Mouse (Mus musculus): ENCODE results near the gene Nufip1. TPM values are rescaled to one million over a fixed set of nuclear protein-coding genes. Genes with fewer than 3 reads are reported as not detected.

The Nufip1 gene
- 13.8 and 20.6 TPM in 2 replicates for total RNA-seq (2012; rRNA removed)

DNA sequence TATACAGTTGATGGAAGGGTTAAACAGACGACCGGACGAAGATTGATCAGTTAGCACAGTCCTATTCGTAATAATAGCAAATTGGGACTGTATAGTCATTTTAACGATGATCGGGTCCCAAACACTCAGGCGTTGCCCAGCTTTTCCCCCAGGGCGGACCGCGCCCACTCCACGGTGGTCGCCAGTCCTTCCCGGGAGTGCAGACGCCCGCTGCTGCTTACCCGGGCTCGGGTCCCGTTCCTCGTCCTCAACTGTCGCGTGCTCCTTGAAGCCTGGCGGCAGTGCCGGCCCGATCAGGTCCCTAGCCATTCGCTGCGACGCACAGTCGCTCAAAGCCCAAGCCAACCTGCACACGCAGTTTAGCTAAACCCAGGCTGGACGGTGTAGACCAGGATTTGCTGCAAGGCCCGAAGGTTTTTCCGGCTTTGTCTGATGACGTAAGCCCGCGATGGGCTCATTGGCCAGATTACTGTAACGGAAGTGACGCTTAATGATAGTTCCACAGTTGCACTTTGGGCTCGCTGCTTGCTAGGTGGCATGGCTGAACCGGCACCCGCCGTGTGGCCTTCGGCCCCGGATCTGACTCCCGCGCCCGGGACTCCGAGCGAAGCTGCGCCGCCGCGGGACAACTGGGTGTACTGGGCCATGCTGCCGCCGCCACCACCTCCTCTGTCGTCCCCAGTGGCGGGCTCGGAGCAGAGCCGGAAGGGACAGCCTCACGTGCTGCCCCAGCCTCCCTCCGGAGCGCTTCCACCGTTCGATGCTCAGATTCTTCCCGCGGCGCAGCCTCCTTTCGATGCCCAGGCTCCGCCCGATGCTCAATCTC, at the start of gene Nufip1, which contains the start of gene Gpalpp1:
Gene Nufip1 (plus strand): TSS at position 496 of the 826 bp plus-strand sequence.
Gene Gpalpp1 (minus strand): TSS at position 365 of the 826 bp plus-strand sequence.
- Histone ChIP-seq H3K36me3 (ENCODE audit: control insufficient read depth, insufficient read depth, low read length, poor library complexity, severe bottlenecking) (peaks cover 16% of the 10 kb centered on the region), H3K9me3 (ENCODE audit: control insufficient read depth, insufficient read depth, low read depth, low read length) (no peaks in the 10 kb centered on the region), H3K9ac (ENCODE audit: insufficient read depth, low read depth, low read length, poor library complexity, severe bottlenecking) (peak within 1 kb of the TSS; percentile 98), H3K27ac (ENCODE audit: insufficient read depth, low read depth, low read length, poor library complexity, severe bottlenecking) (peak within 1 kb of the TSS; percentile 70), H3K4me3 (ENCODE audit: insufficient read depth in 1 of 2, low read depth in 1 of 2, low read length in 2 of 2, poor library complexity in 1 of 2, severe bottlenecking in 1 of 2) (peak within 1 kb of the TSS; percentile 94 to 95), H3K4me1 (ENCODE audit: control insufficient read depth in 2 of 2, insufficient read depth in 2 of 2, low read length in 2 of 2, poor library complexity in 1 of 2) (peaks cover 0 to 6% of the 10 kb centered on the region in 2 experiments; a peak in 1 of 4 replicates)
- peak; percentile 92 for DNase-seq (ENCODE audit: low read depth, low spot score)
- in situ Hi-C loops (cut with MboI; ENCODE audit: low sequenced_read_pairs in 2 of 2, unreplicated experiment in 2 of 2) = no loop called here
- TF ChIP-seq ZC3H11A (IDR thresholded peaks at IDR 0.05; ENCODE audit: borderline replicate concordance, low read depth, low read length) = 0 out of 2 replicates have a peak, but pooled peaks have one; percentile 5
- TF ChIP-seq CHD2 (IDR thresholded peaks at IDR 0.05; ENCODE audit: low read depth, low read length) = no peak; the same call in 1 of the 2 replicates
- TF ChIP-seq HCFC1 (IDR thresholded peaks at IDR 0.05; ENCODE audit: borderline replicate concordance, insufficient read depth, low read length) = peak; percentile 83
- TF ChIP-seq MAFK (IDR thresholded peaks at IDR 0.05; ENCODE audit: insufficient read depth, low read depth, low read length) = no peak
- TF ChIP-seq ZNF384 (IDR thresholded peaks at IDR 0.05; ENCODE audit: low read depth, low read length) = no peak

DNA sequence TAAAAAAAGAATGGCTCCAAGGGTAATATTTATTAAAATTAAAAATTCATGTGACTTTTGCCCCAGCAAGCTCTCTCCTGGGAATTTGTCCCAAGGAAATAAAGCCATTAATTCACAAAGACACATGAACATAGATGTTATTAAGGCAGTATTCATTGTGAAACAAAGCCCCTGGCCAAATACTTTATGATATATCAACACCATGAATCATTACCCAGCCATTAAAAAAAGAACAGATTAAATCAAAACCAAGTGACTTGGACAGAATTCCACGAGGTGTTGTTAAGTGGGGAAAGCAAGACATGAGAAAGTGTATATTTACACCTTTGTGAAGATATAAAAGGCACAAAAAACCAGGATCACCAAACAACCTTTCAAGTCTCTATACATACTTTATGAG, 43.5 kb upstream of the Nufip1 start:
- in situ Hi-C loops (cut with MboI; ENCODE audit: low sequenced_read_pairs in 2 of 2, unreplicated experiment in 2 of 2) = no loop called here
- H3K27ac ChIP-seq (ENCODE audit: insufficient read depth, low read depth, low read length, poor library complexity, severe bottlenecking) = no peak overlapping the region
- peaks cover 0 to 3% of the 10 kb centered on the region in 2 experiments; a peak in 1 of 4 replicates for H3K4me1 ChIP-seq (ENCODE audit: control insufficient read depth in 2 of 2, insufficient read depth in 2 of 2, low read length in 2 of 2, poor library complexity in 1 of 2)
- no peaks in the 10 kb centered on the region for H3K36me3 ChIP-seq (ENCODE audit: control insufficient read depth, insufficient read depth, low read length, poor library complexity, severe bottlenecking)
- no peak overlapping the region for H3K4me3 ChIP-seq (ENCODE audit: insufficient read depth in 1 of 2, low read depth in 1 of 2, low read length in 2 of 2, poor library complexity in 1 of 2, severe bottlenecking in 1 of 2)
- no peak for DNase-seq (ENCODE audit: low read depth, low spot score)
- H3K9me3 ChIP-seq (ENCODE audit: control insufficient read depth, insufficient read depth, low read depth, low read length) = no peaks in the 10 kb centered on the region
- no peak for TF ChIP-seq ZNF384 (IDR thresholded peaks at IDR 0.05; ENCODE audit: low read depth, low read length)
- no peak for TF ChIP-seq CHD2 (IDR thresholded peaks at IDR 0.05; ENCODE audit: low read depth, low read length)
- no peak for TF ChIP-seq HCFC1 (IDR thresholded peaks at IDR 0.05; ENCODE audit: borderline replicate concordance, insufficient read depth, low read length)
- no peak for TF ChIP-seq ZC3H11A (IDR thresholded peaks at IDR 0.05; ENCODE audit: borderline replicate concordance, low read depth, low read length)
- TF ChIP-seq MAFK (IDR thresholded peaks at IDR 0.05; ENCODE audit: insufficient read depth, low read depth, low read length) = no peak
- H3K9ac ChIP-seq (ENCODE audit: insufficient read depth, low read depth, low read length, poor library complexity, severe bottlenecking) = no peak overlapping the region

DNA sequence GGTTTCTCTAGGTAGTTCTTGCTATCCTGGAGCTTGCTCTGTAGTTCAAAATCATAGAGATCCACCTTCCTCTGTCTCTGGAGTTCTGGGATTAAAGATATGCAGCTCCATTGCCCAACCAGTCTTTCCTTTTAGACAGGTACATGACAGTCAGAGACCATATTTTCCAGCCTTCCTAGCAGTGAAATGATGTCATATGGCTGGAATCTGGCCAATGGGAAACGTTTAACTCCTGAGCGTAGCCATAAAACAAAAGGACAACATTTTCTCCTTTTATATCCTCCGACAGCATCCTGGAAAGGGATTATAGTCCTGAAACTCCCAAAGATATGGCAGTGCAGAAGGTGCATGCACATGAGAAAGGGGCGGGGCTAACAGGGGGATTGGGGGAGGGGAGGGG, 42.4 kb upstream of the Nufip1 start:
- H3K4me3 ChIP-seq (ENCODE audit: insufficient read depth in 1 of 2, low read depth in 1 of 2, low read length in 2 of 2, poor library complexity in 1 of 2, severe bottlenecking in 1 of 2) = no peak overlapping the region
- no peaks in the 10 kb centered on the region for H3K36me3 ChIP-seq (ENCODE audit: control insufficient read depth, insufficient read depth, low read length, poor library complexity, severe bottlenecking)
- no peak for TF ChIP-seq CHD2 (IDR thresholded peaks at IDR 0.05; ENCODE audit: low read depth, low read length)
- TF ChIP-seq MAFK (IDR thresholded peaks at IDR 0.05; ENCODE audit: insufficient read depth, low read depth, low read length) = no peak
- no peak for TF ChIP-seq ZNF384 (IDR thresholded peaks at IDR 0.05; ENCODE audit: low read depth, low read length)
- TF ChIP-seq ZC3H11A (IDR thresholded peaks at IDR 0.05; ENCODE audit: borderline replicate concordance, low read depth, low read length) = no peak
- no peak for TF ChIP-seq HCFC1 (IDR thresholded peaks at IDR 0.05; ENCODE audit: borderline replicate concordance, insufficient read depth, low read length)
- DNase-seq (ENCODE audit: low read depth, low spot score) = no peak
- in situ Hi-C loops (cut with MboI; ENCODE audit: low sequenced_read_pairs in 2 of 2, unreplicated experiment in 2 of 2) = no loop called here
- H3K9me3 ChIP-seq (ENCODE audit: control insufficient read depth, insufficient read depth, low read depth, low read length) = no peaks in the 10 kb centered on the region
- H3K27ac ChIP-seq (ENCODE audit: insufficient read depth, low read depth, low read length, poor library complexity, severe bottlenecking) = no peak overlapping the region
- no peak overlapping the region for H3K9ac ChIP-seq (ENCODE audit: insufficient read depth, low read depth, low read length, poor library complexity, severe bottlenecking)
- peaks cover 0 to 3% of the 10 kb centered on the region in 2 experiments; a peak in 1 of 4 replicates for H3K4me1 ChIP-seq (ENCODE audit: control insufficient read depth in 2 of 2, insufficient read depth in 2 of 2, low read length in 2 of 2, poor library complexity in 1 of 2)

DNA sequence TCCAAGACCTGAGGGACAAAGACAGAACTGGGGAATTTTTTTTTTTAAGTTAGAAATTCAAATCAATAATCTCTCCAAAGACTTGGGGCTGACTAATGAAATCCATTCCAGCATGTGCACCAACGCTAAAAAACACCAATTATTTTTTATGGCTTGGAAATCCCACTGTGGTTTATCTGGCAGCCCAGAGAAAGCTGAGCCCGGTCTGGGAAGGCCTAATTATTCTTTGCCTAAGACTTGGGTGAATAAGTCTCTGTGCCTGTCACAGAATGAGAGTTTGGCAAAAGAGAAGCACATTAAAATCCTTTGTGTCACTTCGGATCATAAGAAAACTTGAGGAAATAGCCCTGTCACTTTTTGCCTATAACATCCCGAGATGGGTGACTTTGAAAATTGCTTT, 41.4 kb upstream of the Nufip1 start:
- no peaks in the 10 kb centered on the region for H3K36me3 ChIP-seq (ENCODE audit: control insufficient read depth, insufficient read depth, low read length, poor library complexity, severe bottlenecking)
- H3K4me1 ChIP-seq (ENCODE audit: control insufficient read depth in 2 of 2, insufficient read depth in 2 of 2, low read length in 2 of 2, poor library complexity in 1 of 2) = peaks cover 0 to 3% of the 10 kb centered on the region in 2 experiments; a peak in 1 of 4 replicates
- TF ChIP-seq ZNF384 (IDR thresholded peaks at IDR 0.05; ENCODE audit: low read depth, low read length) (no peak), CHD2 (IDR thresholded peaks at IDR 0.05; ENCODE audit: low read depth, low read length) (no peak), MAFK (IDR thresholded peaks at IDR 0.05; ENCODE audit: insufficient read depth, low read depth, low read length) (no peak), HCFC1 (IDR thresholded peaks at IDR 0.05; ENCODE audit: borderline replicate concordance, insufficient read depth, low read length) (no peak), ZC3H11A (IDR thresholded peaks at IDR 0.05; ENCODE audit: borderline replicate concordance, low read depth, low read length) (no peak)
- H3K9me3 ChIP-seq (ENCODE audit: control insufficient read depth, insufficient read depth, low read depth, low read length) = no peaks in the 10 kb centered on the region
- DNase-seq (ENCODE audit: low read depth, low spot score) = no peak
- in situ Hi-C loops (cut with MboI; ENCODE audit: low sequenced_read_pairs in 2 of 2, unreplicated experiment in 2 of 2) = no loop called here
- no peak overlapping the region for H3K27ac ChIP-seq (ENCODE audit: insufficient read depth, low read depth, low read length, poor library complexity, severe bottlenecking)
- no peak overlapping the region for H3K9ac ChIP-seq (ENCODE audit: insufficient read depth, low read depth, low read length, poor library complexity, severe bottlenecking)
- H3K4me3 ChIP-seq (ENCODE audit: insufficient read depth in 1 of 2, low read depth in 1 of 2, low read length in 2 of 2, poor library complexity in 1 of 2, severe bottlenecking in 1 of 2) = no peak overlapping the region
